Mouse (Mus musculus): ENCODE measurements around the gene Tbc1d10c. TPM values are rescaled to one million over a fixed set of nuclear protein-coding genes. Genes with fewer than 3 reads are reported as not detected.

The Tbc1d10c gene
- polyA plus RNA-seq, 1 experiment from 2014 or later, result 6.7 TPM

GRCm38 (mm10) chr19:4187303-4187702 lies 3.8 kb downstream of the Tbc1d10c start:
- no peak overlapping the region for H3K4me2 ChIP-seq
- no peak overlapping the region for H3K4me3 ChIP-seq
- 63% methylated on average over 3 of the region's 3 CpGs for WGBS
- no peak overlapping the region for H3K9ac ChIP-seq
- H3K36me3 ChIP-seq, result no peaks in the 10 kb centered on the region
- no peaks in the 10 kb centered on the region for H3K27me3 ChIP-seq
- ATAC-seq (ENCODE audit: borderline replicate concordance, extremely low read depth, low FRiP score, low TSS enrichment), result no peak
- no peaks in the 10 kb centered on the region for H3K9me3 ChIP-seq
- peaks cover 10% of the 10 kb centered on the region for H3K4me1 ChIP-seq
- H3K27ac ChIP-seq, result no peak overlapping the region

- no peak overlapping the region for H3K4me2 ChIP-seq
- ATAC-seq (ENCODE audit: borderline replicate concordance, extremely low read depth, low FRiP score, low TSS enrichment), result no peak
- no peaks in the 10 kb centered on the region for H3K9me3 ChIP-seq
- no peaks in the 10 kb centered on the region for H3K27me3 ChIP-seq
- H3K9ac ChIP-seq, result no peak overlapping the region
- H3K27ac ChIP-seq, result peak overlapping the region; percentile 46
- peaks cover 12% of the 10 kb centered on the region for H3K4me1 ChIP-seq
- WGBS, result 42% methylated on average over 15 of the region's 15 CpGs
- no peak overlapping the region for H3K4me3 ChIP-seq
- no peaks in the 10 kb centered on the region for H3K36me3 ChIP-seq
Measured at GRCm38 (mm10) chr19:4184976-4185975, 5.8 kb downstream of the Tbc1d10c start.

GRCm38 (mm10) chr19:4183689-4184088 lies 7.4 kb downstream of the Tbc1d10c start:
- no peak overlapping the region for H3K4me3 ChIP-seq
- H3K9ac ChIP-seq, result no peak overlapping the region
- H3K36me3 ChIP-seq, result no peaks in the 10 kb centered on the region
- no peak for ATAC-seq (ENCODE audit: borderline replicate concordance, extremely low read depth, low FRiP score, low TSS enrichment)
- no peak overlapping the region for H3K4me2 ChIP-seq
- peaks cover 12% of the 10 kb centered on the region for H3K4me1 ChIP-seq
- no peak overlapping the region for H3K27ac ChIP-seq
- no peaks in the 10 kb centered on the region for H3K27me3 ChIP-seq
- WGBS, result 67% methylated on average over 2 of the region's 2 CpGs
- H3K9me3 ChIP-seq, result no peaks in the 10 kb centered on the region

GRCm38 (mm10) chr19:4181892-4182291 lies 9.2 kb downstream of the Tbc1d10c start:
- Histone ChIP-seq H3K4me2 (no peak overlapping the region), H3K36me3 (no peaks in the 10 kb centered on the region), H3K9me3 (no peaks in the 10 kb centered on the region), H3K9ac (no peak overlapping the region), H3K4me3 (no peak overlapping the region), H3K27me3 (no peaks in the 10 kb centered on the region), H3K4me1 (peaks cover 12% of the 10 kb centered on the region), H3K27ac (no peak overlapping the region)
- ATAC-seq (ENCODE audit: borderline replicate concordance, extremely low read depth, low FRiP score, low TSS enrichment), result no peak
- WGBS, result 33% methylated on average over 3 of the region's 3 CpGs

- WGBS, result 83% methylated on average over 7 of the region's 7 CpGs
- H3K4me2 ChIP-seq, result no peak overlapping the region
- no peak overlapping the region for H3K9ac ChIP-seq
- peaks cover 17% of the 10 kb centered on the region for H3K4me1 ChIP-seq
- no peaks in the 10 kb centered on the region for H3K9me3 ChIP-seq
- ATAC-seq (ENCODE audit: borderline replicate concordance, extremely low read depth, low FRiP score, low TSS enrichment), result no peak
- H3K27ac ChIP-seq, result no peak overlapping the region
- H3K4me3 ChIP-seq, result no peak overlapping the region
- no peaks in the 10 kb centered on the region for H3K27me3 ChIP-seq
- H3K36me3 ChIP-seq, result no peaks in the 10 kb centered on the region
Measured at GRCm38 (mm10) chr19:4180411-4180810, 10.7 kb downstream of the Tbc1d10c start.

- Histone ChIP-seq H3K27ac (no peak within 1 kb of the TSS), H3K9ac (no peak within 1 kb of the TSS), H3K4me1 (peaks cover 26% of the 10 kb centered on the region), H3K4me3 (peak within 1 kb of the TSS; percentile 15; the same call in 1 of the 2 replicates), H3K9me3 (no peaks in the 10 kb centered on the region), H3K4me2 (peak within 1 kb of the TSS; percentile 43), H3K36me3 (no peaks in the 10 kb centered on the region), H3K27me3 (no peaks in the 10 kb centered on the region)
- ATAC-seq (ENCODE audit: borderline replicate concordance, extremely low read depth, low FRiP score, low TSS enrichment), result peak; percentile 51; the same call in 1 of the 2 replicates
- 5% methylated on average over 11 of the region's 11 CpGs for WGBS
Measured at GRCm38 (mm10) chr19:4175368-4175947, 15.6 kb downstream of the Tbc1d10c start, which contains the start of gene Carns1. TSS of gene Carns1 (minus strand) at chr19:4175479.

- H3K9me3 ChIP-seq, result no peaks in the 10 kb centered on the region
- no peak for ATAC-seq (ENCODE audit: borderline replicate concordance, extremely low read depth, low FRiP score, low TSS enrichment)
- 0 out of 2 replicates have a peak overlapping the region, but pooled peaks have one; percentile 13 for H3K9ac ChIP-seq
- H3K36me3 ChIP-seq, result no peaks in the 10 kb centered on the region
- H3K4me2 ChIP-seq, result no peak overlapping the region
- WGBS, result 61% methylated on average over 11 of the region's 11 CpGs
- H3K27ac ChIP-seq, result no peak overlapping the region
- no peaks in the 10 kb centered on the region for H3K27me3 ChIP-seq
- no peak overlapping the region for H3K4me3 ChIP-seq
- H3K4me1 ChIP-seq, result peaks cover 35% of the 10 kb centered on the region
Measured at GRCm38 (mm10) chr19:4172925-4173324, 18.2 kb downstream of the Tbc1d10c start.

- Histone ChIP-seq H3K27ac (peak overlapping the region; percentile 41), H3K9ac (no peak overlapping the region), H3K9me3 (no peaks in the 10 kb centered on the region), H3K4me2 (no peak overlapping the region), H3K4me3 (no peak overlapping the region), H3K27me3 (no peaks in the 10 kb centered on the region), H3K4me1 (peaks cover 35% of the 10 kb centered on the region), H3K36me3 (no peaks in the 10 kb centered on the region)
- 35% methylated on average over 13 of the region's 13 CpGs for WGBS
- ATAC-seq (ENCODE audit: borderline replicate concordance, extremely low read depth, low FRiP score, low TSS enrichment), result no peak
Measured at GRCm38 (mm10) chr19:4171393-4172290, 19.4 kb downstream of the Tbc1d10c start.

GRCm38 (mm10) chr19:4170723-4171392 lies 20.2 kb downstream of the Tbc1d10c start:
- WGBS, result 88% methylated on average over 10 of the region's 10 CpGs
- Histone ChIP-seq H3K27ac (peak overlapping the region; percentile 41; the same call in 1 of the 2 replicates), H3K9ac (no peak overlapping the region), H3K4me2 (no peak overlapping the region), H3K4me3 (no peak overlapping the region), H3K36me3 (no peaks in the 10 kb centered on the region), H3K27me3 (no peaks in the 10 kb centered on the region), H3K9me3 (no peaks in the 10 kb centered on the region), H3K4me1 (peaks cover 34% of the 10 kb centered on the region)
- ATAC-seq (ENCODE audit: borderline replicate concordance, extremely low read depth, low FRiP score, low TSS enrichment), result no peak

- no peaks in the 10 kb centered on the region for H3K27me3 ChIP-seq
- H3K27ac ChIP-seq, result peak overlapping the region; percentile 86
- peak overlapping the region; percentile 46 for H3K4me3 ChIP-seq
- ATAC-seq (ENCODE audit: borderline replicate concordance, extremely low read depth, low FRiP score, low TSS enrichment), result peak; percentile 58
- peak overlapping the region; percentile 85 for H3K4me2 ChIP-seq
- peak overlapping the region; percentile 71 for H3K9ac ChIP-seq
- peaks cover 24% of the 10 kb centered on the region for H3K4me1 ChIP-seq
- no peaks in the 10 kb centered on the region for H3K9me3 ChIP-seq
- H3K36me3 ChIP-seq, result no peaks in the 10 kb centered on the region
- 10% methylated on average over 27 of the region's 27 CpGs for WGBS
Measured at GRCm38 (mm10) chr19:4169810-4170209, 21.3 kb downstream of the Tbc1d10c start.

GRCm38 (mm10) chr19:4169378-4169784 lies 21.7 kb downstream of the Tbc1d10c start:
- 0% methylated on average over 41 of the region's 43 CpGs for WGBS
- H3K4me3 ChIP-seq, result peak overlapping the region; percentile 46
- H3K4me1 ChIP-seq, result peaks cover 24% of the 10 kb centered on the region
- H3K9me3 ChIP-seq, result no peaks in the 10 kb centered on the region
- ATAC-seq (ENCODE audit: borderline replicate concordance, extremely low read depth, low FRiP score, low TSS enrichment), result peak; percentile 96
- peak overlapping the region; percentile 71 for H3K9ac ChIP-seq
- no peaks in the 10 kb centered on the region for H3K36me3 ChIP-seq
- H3K27me3 ChIP-seq, result no peaks in the 10 kb centered on the region
- peak overlapping the region; percentile 86 for H3K27ac ChIP-seq
- H3K4me2 ChIP-seq, result peak overlapping the region; percentile 85
